Mouse (Mus musculus) Muller cell, postnatal 12 days (primary cell): ENCODE data around the gene Mmgt2.

Source experiments
- DNase-seq: peaks from one replicate; pipeline ENCODE4 v3.0.0-alpha.2; 2015; ENCODE audit errors: inconsistent ontology term

Mmgt2 gene

DNA sequence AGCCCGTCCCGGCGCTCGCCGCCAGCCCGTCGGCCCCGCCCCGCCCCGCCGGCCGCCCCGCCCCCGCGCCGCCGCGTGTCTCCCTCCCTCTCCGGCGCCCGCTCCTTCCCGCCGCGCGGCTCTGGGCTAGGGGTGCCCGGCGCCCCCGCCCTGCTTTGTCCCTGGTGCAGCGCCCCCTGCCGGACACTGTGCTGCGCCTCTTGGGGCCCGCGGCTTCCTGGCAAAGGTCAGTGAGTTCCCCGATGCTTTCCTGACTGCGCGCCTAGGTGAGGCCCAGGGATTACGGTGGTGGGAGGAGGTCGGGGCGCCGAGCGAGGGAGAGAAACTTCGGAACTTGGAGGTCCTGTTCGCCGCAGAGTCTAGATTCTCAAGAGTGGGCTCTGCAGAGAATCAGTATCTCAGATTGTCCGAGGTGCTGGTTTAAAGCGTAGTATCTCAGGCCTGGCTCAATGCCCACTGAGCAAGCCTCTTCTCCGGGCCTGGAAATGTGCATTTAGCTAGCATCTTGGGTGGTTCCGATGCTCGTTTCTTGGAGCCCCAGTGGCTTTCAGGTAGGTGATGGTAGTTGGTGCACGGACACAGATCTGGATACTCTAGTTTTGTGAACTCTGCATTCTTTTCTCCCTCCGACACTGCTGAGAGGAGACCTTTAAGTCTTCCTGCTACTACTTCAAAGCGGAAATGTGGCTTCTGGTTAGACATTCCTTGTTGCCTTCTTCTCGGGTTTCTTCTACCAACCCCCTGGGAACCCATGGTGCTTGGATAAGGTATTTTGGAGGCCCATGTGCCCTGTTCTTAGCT is at the start of gene Mmgt2:
Gene Mmgt2, plus strand, starts transcription at position 74 of the 801 bp plus-strand sequence.
- peak; percentile 97 for DNase-seq

DNA sequence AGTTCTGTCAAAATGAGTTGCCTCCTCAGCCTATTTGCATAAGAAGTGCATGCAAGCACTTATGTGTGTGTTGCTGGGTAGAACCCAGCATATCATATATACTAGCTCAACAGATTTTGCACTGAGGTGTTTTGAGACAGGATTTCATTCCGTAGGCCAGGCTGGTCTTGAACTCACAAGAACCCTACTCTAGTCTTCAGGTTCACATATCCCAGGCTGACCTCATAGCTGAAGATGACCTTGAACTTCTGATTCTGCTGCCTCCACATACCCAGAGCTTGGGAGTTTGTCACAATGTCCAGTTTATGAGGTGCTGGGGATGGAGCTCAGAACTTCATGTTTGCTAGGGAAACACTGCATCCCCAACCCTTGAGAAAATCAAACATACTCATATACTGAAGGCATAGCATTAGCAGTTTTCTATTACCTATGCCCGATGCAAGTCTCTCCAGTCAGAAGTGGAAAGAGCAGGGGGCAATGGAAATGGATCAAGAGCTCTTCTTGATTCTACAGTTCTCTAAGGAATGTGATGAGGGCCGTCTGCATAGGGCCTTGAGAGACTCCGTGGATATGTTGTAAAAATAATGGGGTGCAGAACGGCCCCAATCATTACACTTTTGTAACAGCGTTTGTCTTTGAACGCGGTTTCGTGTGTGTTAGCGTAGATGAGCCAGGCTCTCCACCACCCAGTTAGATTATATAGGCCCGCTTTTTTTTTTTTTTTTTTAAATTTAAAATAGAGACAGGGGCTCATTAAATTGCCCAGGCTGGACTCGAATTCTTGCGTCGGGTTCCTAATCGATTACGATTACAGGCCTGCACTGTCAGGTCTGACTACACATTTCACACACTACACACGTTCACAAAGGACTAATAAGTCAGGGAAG is 46.5 kb upstream of the Mmgt2 start:
- DNase-seq, result no peak

DNA sequence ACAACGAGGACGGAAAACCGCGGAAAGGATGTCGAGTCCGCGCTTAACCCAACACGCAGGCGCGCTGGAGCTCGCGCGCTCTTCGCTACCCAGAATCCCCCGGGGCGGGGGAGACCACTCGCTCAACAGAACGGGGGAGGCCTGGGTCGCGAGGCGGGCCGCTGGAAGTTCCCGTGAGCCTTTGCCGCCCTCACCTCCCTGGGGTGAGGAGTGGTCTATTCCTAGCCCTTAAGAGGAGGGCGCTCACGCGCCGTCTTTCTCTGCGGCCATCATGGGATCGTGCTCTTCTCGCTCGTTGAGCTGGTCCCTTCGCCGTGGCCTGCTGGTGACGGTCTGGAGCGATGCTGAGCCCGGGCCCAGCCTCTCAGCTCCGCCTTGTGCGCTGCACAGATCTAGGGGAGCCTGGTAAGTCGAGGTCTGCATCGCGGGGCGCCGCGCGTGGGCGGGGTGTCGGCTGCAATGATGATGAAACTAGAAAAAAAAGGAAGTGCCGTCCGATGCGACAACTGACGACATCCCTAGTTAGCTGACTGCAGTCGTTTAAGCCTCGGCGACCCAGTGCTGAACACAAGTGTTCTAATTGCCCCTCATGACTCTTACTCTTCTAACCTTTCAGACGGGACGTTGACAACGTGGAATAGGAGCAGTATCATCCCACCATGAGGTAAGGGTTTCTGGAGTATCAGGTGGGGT is 45.7 kb upstream of the Mmgt2 start:
- peak; percentile 99 for DNase-seq

DNA sequence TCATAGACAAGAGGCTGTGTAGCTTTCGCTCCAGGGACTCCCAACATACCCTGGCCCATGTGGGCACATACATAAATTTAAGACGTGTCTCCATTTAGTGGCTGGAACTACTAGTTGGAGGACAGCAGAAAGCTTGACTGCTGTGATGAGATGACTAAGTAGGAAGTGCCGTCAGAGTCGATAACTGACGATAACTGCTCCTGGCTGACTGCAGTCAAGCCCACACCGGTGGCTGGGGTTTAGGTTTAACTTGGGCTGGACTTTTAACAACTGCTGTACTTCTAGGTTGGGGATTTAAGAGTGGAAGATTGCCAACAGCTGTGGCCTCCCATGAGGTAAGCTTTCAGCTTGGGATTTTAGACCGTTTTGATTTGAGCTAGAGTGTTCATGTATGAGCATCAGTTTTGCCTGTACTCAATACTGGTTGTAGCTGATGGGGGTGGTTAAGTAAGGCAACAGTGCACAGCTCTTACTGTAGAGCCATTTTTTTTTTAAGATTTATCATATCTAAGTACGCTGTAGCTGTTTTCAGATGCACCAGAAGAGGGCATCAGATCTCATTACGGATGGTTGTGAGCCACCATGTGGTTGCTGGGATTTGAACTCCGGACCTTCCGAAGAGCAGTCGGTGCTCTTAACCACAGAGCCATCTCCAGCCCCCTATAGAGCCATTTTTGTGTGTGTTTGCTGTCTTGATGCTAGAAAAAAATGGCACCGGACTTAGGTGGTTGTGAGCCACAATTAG is 45.0 kb upstream of the Mmgt2 start:
- DNase-seq, result no peak

DNA sequence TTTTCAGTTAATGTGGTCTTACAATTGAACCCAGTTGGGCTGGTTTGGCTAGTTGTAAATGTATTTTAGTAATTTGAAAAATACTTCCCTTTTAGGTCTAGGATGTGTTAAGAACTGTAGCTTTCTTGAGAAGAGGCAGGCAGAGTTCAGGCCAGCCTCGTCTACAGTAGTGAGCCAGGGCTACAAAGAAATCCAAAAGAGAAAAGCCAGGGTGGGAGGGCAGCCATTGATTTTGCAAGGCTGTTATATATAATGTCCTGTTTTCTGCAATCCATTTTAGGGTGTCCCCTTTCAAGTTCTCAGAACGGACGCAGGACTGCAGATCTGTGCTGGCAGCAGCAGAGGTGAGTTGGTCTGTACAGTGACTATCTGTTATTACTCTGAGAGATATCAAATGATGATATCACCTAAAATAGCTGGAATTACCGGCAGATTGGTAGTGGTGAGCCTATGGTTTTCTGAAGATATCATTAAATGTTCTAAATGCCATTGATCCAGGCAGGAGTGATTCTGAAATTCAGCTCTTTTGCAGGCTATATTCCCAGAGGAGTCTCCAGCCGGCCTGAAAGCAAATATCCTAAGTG is 44.2 kb upstream of the Mmgt2 start:
- no peak for DNase-seq

DNA sequence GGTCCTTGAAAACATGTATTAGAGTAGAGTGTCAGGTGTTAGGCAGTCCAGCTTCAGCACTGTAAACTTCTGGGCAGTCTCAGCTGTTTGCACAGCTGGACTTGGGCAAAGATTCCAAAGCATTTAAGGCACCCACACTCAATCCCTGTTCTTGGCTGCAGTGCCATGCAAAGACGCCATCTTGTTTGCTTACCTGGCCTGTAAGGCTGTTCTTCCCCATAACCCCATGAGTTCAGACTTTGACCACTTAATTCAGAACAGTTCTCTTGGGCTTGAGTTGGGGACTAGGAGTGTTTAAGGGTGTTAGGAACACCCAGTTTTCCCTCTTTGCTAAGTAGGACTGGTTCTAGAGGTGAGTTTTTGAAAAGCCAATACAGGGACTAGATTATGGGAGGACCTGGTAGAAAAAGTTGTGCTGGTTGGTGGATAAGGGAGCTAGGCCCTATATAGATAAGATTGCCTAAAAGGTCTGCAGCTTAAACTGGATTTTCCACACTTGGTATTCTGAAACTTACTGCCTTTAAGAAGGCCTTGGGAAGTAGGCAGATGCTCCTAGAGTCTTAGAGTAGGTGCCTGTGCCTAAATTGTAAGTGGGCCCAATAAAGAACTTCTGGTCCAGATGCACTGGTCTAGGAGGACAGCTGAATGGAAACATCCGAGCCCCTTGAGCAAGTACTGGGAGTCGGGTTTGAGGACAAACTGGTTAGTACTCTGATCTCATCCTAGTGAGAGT is 43.4 kb upstream of the Mmgt2 start:
- no peak for DNase-seq

DNA sequence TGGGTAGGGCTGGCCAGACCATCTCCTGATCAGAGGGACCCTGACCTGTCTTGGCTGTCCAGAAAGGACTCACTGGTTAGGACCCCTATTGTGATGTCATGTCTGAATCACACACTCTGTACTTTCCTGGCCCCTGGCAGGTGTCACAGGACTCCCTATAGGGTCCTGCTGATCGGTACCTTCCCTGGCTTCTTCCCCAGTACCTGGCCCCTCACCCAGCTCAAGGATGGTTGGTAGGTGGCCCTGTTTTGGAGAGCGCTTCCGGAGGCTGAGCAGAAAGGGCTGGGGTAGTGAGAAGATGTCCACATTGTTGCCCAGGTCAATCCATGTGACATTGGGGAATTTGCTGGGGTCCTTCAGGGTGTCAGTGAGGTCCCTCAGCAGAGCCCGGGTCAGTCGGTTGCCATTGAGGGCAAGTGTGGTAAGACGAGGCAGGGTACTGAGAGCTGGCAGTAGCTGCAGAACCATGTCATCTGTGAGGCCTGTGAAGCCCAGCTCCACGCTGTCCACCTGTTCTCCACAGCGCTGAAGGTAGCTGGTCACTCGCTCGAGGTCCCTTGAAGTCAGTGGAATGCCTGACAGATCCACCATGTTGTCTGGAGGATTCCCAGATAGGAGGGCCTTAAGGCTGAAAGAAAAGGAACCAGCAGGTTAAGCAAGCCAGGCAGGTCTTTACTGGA is 42.7 kb upstream of the Mmgt2 start:
- DNase-seq, result no peak

DNA sequence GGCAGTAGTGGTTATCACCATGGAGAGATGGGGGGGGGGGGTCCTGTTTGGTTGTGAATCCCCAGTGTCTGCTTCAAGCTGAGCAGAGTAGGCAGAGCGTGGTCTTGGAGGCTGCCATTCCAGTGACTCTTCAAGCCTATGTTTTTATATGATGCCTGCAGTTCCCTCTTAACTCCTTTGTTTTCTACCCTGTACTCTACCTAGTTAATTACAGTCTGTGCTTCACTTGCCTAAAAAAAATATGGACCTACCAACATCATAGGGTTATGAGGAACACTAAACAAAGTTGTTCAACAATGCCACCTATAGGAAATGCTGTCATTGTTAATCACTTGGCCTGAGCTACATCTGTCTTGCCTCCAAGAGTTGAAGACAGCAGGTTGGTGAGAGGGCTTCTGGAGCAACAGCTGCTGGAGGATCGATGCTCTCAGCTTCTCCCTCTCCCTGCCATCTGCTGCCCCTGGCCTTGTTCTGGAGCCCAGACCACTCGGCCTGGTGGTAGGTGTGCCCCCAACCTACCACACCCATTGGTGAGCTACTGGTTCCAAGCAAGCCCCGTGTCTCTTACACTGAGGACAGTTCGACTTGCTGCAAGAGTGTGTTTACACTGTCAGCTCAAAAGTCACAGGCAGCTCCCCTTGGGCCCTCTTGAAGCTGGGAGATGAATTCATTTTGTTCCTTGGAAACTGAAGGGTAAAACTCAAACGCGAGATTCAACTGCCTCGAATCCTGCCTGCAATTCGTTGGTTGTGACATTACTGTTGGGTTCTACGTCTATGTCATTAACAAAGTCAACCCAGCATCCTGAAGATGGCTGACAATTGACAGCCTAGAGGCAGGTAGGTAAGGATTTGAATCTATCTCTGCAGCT is 41.9 kb upstream of the Mmgt2 start:
- no peak for DNase-seq

DNA sequence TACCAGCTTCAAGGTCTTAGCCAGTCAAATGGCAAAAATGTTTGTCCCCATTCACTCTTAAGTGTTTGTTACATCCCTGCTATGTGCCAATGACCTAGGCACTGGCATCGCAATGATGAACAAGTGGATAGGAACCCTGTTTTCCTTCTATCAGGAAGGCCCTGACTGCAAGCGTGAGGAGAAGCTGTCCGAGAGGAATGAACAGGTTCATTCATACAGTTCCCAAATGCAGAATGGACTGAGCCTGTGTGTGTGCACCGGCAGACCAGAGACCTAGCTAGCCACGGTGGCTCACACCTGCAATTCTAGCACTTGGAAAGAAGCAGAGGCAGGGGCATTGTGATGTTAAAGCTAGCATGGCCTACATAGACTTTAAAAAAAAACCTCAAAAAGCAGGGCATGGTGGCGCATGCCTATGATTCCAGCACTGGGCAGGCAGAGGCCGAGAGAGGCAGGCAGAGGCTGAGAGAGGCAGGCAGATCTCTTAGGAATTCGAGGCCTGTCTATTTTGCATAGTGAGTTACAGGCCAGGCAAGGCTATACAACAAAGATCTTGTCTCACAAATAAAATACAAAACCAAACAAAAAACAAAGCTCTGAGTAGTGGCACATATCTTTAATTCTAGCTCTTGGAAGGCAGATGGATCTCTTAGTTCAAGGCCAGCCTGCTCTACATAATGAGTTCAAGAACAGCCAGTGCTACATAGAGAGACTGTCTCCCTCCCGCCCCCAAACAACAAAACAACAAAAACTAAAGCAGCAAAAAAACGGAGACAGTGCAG is 41.1 kb upstream of the Mmgt2 start:
- DNase-seq, result no peak

DNA sequence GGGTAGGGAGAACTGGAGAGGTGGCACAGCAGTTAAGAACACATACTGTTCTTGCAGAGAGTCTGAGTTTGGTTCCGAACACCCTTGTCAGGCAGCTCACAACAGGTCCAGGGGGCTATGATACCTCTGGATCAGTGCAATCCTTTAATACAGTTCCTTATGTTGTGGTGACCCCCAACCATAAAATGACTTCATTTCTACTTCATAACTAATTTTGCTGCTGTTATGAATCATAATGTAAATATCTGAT is 40.6 kb upstream of the Mmgt2 start:
- no peak for DNase-seq

DNA sequence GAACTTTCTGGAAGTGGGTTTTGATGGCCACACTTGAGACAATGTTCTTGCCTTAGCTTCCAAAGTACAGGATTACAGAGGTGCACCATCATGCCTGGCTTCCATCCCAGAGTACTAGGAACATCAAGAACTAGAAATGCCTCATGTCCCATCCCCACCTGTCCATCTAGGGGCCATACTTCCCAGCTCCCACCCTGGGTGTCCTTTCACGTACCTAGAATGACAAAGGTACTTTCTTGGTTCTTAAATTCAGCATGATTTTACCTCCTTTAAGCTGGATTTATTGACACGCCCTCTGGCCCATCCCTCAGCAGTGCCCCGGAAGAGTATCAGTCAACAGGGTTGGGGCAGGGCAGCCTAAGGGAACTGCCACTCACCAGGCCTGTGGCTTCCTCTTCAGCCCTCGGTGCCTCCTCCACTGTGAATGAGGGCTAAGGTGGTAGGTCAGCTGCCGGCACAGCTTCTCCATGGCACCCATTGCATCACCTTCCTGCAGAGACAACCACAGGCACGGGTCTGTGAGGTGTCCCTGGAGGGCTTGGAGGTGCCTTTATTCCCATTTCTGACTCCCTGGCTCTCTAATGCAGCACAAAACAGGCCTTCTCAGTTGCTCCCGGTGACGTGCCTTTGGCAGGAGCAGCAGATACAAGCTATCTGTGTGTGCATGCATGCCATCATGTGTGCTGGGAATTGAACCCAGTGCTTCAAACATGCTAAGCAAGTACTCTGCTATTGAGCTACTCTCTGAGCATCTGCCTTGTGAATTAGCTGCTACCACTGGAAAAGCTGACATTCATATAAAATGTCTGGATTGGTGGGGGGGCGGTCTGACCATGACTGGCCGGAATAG is 39.4 kb upstream of the Mmgt2 start:
- no peak for DNase-seq

DNA sequence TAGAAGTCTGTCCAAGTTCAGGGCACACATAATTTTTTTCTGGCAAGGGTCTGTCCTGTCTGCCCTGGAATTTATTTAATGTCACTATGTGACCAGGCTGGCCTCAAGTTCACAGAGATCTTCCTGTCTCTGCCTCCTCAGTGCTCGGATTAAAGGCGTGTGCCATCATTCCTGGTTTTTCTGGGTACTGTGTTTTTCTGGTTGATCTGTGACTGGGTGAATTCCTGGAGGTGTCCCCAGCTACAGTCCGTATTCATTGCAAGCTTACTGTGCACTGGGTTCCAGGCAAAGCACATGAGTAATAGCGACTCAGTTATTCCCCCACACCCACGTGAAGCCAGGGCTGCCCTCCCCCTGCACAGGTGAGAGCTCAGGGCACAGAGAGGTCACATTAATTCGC is 38.2 kb upstream of the Mmgt2 start:
- no peak for DNase-seq

DNA sequence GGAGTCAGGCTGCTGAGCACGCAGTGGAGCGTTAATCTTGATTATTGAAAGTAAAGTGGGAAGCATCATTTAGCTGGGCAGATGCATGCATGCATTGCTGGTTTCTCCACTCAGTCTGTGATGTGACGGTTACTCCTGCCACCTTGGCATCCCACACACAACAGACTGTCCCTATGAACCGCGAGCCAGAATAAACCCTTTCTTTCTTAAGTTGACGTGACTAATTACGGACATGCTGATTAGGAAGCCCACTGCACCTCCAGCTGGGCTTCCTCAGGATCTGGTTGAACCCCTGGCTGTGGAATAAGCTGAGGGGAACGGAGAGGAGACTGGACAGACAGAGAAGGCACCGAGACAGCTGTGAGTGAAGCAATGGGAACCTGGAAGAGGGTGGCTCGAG is 35.9 kb upstream of the Mmgt2 start:
- DNase-seq, result no peak

DNA sequence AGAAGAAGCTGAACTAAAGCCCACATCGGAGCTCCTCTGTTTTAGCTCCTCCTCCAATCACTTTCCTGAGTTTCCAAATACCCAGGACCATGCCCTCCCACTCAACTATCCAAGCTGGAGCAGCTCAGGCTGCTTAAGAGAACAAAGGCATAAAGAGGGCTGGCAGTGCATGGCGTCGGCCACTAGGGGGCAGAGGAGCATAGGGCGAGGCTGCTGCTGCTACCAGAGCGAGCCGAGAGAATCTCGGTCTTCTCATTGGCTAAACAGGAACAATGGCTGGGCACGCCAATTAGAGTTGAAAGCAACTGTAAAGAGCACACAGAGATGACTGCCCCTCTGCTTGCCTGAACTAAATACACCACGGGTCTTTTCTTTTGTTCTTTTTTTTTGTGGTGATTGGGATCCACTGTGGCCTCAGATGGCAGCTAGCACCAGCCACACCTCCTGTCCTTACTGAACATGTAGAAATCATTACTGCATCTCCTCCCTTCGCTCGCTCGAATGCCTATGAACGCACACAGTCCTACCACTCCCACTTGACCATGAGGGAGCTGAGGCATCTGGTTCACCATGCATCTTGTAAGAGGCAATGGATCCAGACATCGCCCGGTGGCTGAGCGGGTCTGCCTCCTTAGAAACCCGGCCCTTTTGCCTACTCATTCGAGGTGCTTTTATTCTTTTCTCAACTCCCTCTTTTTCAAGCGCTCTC is 34.7 kb upstream of the Mmgt2 start:
- peak; percentile 90 for DNase-seq

DNA sequence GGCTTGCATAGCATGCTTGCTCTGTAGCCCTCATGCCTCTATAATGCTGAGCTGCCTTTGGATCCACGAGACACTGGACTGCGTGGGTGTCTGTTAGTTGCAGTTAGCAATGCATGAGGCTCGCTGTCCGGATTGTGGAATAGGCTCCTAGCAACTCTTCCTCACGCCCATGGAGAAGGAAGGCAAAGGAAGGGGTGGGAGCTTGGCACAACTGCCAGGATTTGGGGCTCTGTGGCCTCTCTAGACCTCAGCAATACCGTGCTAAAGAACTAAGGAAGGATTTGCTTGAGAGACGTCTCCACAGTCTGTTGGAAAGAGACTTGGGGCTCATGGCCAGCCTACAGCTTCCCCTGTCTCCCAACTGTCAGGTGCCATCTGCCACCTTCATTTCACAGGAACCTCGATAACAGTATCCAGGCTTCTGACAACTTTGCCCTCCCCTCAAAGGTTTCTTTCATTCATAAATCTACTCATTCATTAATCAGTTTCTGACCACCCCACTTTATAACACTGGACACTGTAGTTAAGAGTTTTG is 33.5 kb upstream of the Mmgt2 start:
- DNase-seq, result no peak

DNA sequence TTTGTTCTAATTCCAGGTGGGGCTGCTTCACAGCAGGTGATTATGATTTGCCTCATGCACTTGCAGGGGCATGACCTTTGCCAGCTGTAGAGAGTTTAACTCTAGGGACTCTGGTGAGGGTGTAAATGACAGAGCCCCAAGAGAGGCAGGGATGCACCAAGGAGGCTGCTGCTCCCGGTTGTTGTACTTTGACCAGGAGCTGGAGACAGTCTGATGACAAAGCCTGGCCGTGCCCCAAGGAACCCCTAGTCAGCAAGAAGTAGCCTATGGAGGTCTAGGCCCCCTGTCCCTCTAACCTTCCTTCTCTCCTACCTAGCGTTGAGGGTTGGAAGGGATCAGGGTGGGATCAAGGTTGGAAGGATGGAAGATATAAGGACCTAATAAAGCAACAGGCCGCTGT is 33.0 kb upstream of the Mmgt2 start:
- DNase-seq, result no peak

DNA sequence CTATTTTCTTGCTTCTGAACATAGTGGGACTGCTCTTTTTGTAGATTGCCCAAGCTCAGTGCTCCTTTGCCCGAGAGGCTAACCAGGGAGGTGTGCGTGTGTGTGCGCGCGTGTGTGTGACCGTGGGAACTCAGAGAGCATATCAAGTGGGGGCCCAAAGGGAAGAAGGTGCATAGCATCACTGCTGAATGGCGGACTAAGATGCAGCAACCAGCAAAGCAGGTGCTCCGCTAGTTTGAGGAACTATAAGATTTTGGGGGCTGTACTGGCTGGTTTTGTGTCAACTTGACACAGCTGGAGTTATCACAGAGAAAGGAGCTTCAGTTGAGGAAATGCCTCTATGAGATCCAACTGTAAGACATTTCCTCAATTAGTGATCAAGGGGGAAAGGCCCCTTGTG is 27.4 kb upstream of the Mmgt2 start:
- no peak for DNase-seq
